Mouse (Mus musculus) embryonic facial prominence, embryonic 14.5 days (tissue): ENCODE data around the gene Ncor2. TPM values are rescaled to one million over a fixed set of nuclear protein-coding genes. Genes with fewer than 3 reads are reported as not detected.
A peak's percentile ranks its signal among the peaks of the same experiment; 100 is the strongest.
"Not testable (repeated sequence)": the region's sequence is repeated elsewhere in the genome, so short reads cannot be mapped to it uniquely, and the experiment has no call there.

Experiments
- ATAC-seq: fragments of 200-750 bp; cut with Nextera tagmentation; 2 replicates; pipeline ENCODE4 v1.8.0; 2017; ENCODE audit warnings: low read depth, moderate number of reproducible peaks, moderate TSS enrichment
- DNase-seq: peaks from one replicate; pipeline ENCODE4 v3.0.0-alpha.2; 2015; ENCODE audit warnings: low spot score
- H3K27ac ChIP-seq: fragments of 300-500 bp; sonication (generic); replicated peaks from 2 replicates; pipeline ENCODE4 v1.5.1; 2014; ENCODE audit warnings: low read depth, mild to moderate bottlenecking, low read length, moderate library complexity
- H3K27me3 ChIP-seq: fragments of 300-500 bp; sonication (generic); replicated peaks from 2 replicates; pipeline ENCODE4 v1.6.1; 2014; ENCODE audit warnings: low read length; ENCODE audit not compliant: control insufficient read depth, insufficient read depth
- H3K36me3 ChIP-seq: fragments of 300-500 bp; sonication (generic); 2 replicates; pipeline ENCODE4 v1.6.1; 2014; ENCODE audit warnings: low read length, mixed read lengths; ENCODE audit not compliant: control insufficient read depth, insufficient read depth
- H3K4me1 ChIP-seq: fragments of 300-500 bp; sonication (generic); 2 replicates; pipeline ENCODE4 v1.6.1; 2014; ENCODE audit warnings: antibody characterized with exemption, low read length; ENCODE audit not compliant: control insufficient read depth, insufficient read depth
- H3K4me2 ChIP-seq: fragments of 300-500 bp; sonication (generic); 2 replicates; pipeline ENCODE4 v1.6.1; 2014; ENCODE audit warnings: low read depth, mild to moderate bottlenecking, low read length, moderate library complexity, mixed read lengths
- H3K4me3 ChIP-seq: fragments of 300-500 bp; sonication (generic); 2 replicates; pipeline ENCODE4 v1.5.1; 2014; ENCODE audit warnings: low read depth, mild to moderate bottlenecking, low read length
- H3K9ac ChIP-seq: fragments of 300-500 bp; sonication (generic); 2 replicates; pipeline ENCODE4 v1.6.1; 2014; ENCODE audit warnings: low read depth, mild to moderate bottlenecking, low read length, moderate library complexity, mixed read lengths
- H3K9me3 ChIP-seq: fragments of 300-500 bp; sonication (generic); 2 replicates; pipeline ENCODE4 v1.6.1; 2016; ENCODE audit warnings: low read length; ENCODE audit not compliant: control insufficient read depth
- WGBS: fragments of 180-500 bp; shearing (Covaris S2); extraction: QIAGEN DNeasy Blood & Tissue Kit; methylation state at CpG from one replicate; pipeline ENCODE4 v1.1.7; 2014; 5-methylcytosine and 5-hydroxymethylcytosine counted together
- polyA plus RNA-seq: library from polyadenylated mRNA; unstranded; fragments of >200 nt; fragmentation: Nextera tagmentation; extraction: Ambion mirVana; gene quantifications from 2 replicates; pipeline ENCODE4 v1.2.1, GENCODE M21; 2014

Ncor2 gene
- polyA plus RNA-seq, 1 experiment from 2014 or later: 37.3 TPM

- Histone ChIP-seq H3K9me3 (no peaks in the 10 kb centered on the region), H3K27ac (no peak overlapping the region), H3K36me3 (no peaks in the 10 kb centered on the region), H3K9ac (no peak overlapping the region), H3K27me3 (no peaks in the 10 kb centered on the region), H3K4me2 (no peak overlapping the region), H3K4me3 (no peak overlapping the region), H3K4me1 (peaks cover 7% of the 10 kb centered on the region; the same call in 1 of the 2 replicates)
- no peak for ATAC-seq
- WGBS: 93% methylated on average over 6 of the region's 6 CpGs
- no peak for DNase-seq
Observed at GRCm38 (mm10) chr5:125199086-125199485, 20.1 kb upstream of the Ncor2 start.

- H3K9me3 ChIP-seq, H3K36me3 ChIP-seq, H3K9ac ChIP-seq, H3K27me3 ChIP-seq, H3K27ac ChIP-seq, H3K4me1 ChIP-seq, H3K4me3 ChIP-seq, DNase-seq, ATAC-seq, H3K4me2 ChIP-seq: not testable (repeated sequence)
- 46% methylated on average over 2 of the region's 2 CpGs for WGBS
Observed at GRCm38 (mm10) chr5:125197325-125197724, 18.3 kb upstream of the Ncor2 start.

GRCm38 (mm10) chr5:125196054-125196453, 17.0 kb upstream of the Ncor2 start:
- ATAC-seq: no peak

GRCm38 (mm10) chr5:125195142-125195541, 16.1 kb upstream of the Ncor2 start:
- Histone ChIP-seq H3K4me3 (no peak overlapping the region), H3K4me2 (no peak overlapping the region), H3K9ac (no peak overlapping the region), H3K27me3 (no peaks in the 10 kb centered on the region), H3K9me3 (no peaks in the 10 kb centered on the region), H3K36me3 (no peaks in the 10 kb centered on the region), H3K4me1 (no peaks in the 10 kb centered on the region), H3K27ac (no peak overlapping the region)
- DNase-seq (no peak), ATAC-seq (no peak)
- WGBS: 50% methylated on average over 3 of the region's 3 CpGs

More at GRCm38 (mm10) chr5:125196054-125196453, 17.0 kb upstream of the Ncor2 start:
- H3K27me3 ChIP-seq: no peaks in the 10 kb centered on the region
- no peak overlapping the region for H3K4me3 ChIP-seq
- H3K36me3 ChIP-seq: no peaks in the 10 kb centered on the region
- DNase-seq: peak; percentile 44
- no peak overlapping the region for H3K9ac ChIP-seq
- no peaks in the 10 kb centered on the region for H3K4me1 ChIP-seq
- no peaks in the 10 kb centered on the region for H3K9me3 ChIP-seq
- H3K4me2 ChIP-seq: no peak overlapping the region
- 54% methylated on average over 13 of the region's 13 CpGs for WGBS
- no peak overlapping the region for H3K27ac ChIP-seq

GRCm38 (mm10) chr5:125193478-125194439, 14.7 kb upstream of the Ncor2 start:
- Histone ChIP-seq H3K4me1 (no peaks in the 10 kb centered on the region), H3K4me2 (no peak overlapping the region), H3K36me3 (no peaks in the 10 kb centered on the region), H3K9ac (no peak overlapping the region), H3K9me3 (no peaks in the 10 kb centered on the region), H3K4me3 (no peak overlapping the region), H3K27ac (no peak overlapping the region; the same call in 1 of the 2 replicates), H3K27me3 (no peaks in the 10 kb centered on the region)
- 62% methylated on average over 25 of the region's 25 CpGs for WGBS
- ATAC-seq (no peak; the same call in 1 of the 2 replicates), DNase-seq (peak; percentile 53)

- Histone ChIP-seq H3K27ac (no peak overlapping the region), H3K4me1 (no peaks in the 10 kb centered on the region), H3K27me3 (no peaks in the 10 kb centered on the region), H3K9ac (no peak overlapping the region), H3K4me2 (no peak overlapping the region), H3K4me3 (no peak overlapping the region), H3K36me3 (no peaks in the 10 kb centered on the region), H3K9me3 (no peaks in the 10 kb centered on the region)
- DNase-seq: no peak
- WGBS: 35% methylated on average over 7 of the region's 9 CpGs
- no peak for ATAC-seq
Observed at GRCm38 (mm10) chr5:125191608-125192007, 12.6 kb upstream of the Ncor2 start.

- H3K9ac ChIP-seq: no peak overlapping the region
- no peak for ATAC-seq
- DNase-seq: no peak
- H3K9me3 ChIP-seq: no peaks in the 10 kb centered on the region
- 78% methylated on average over 7 of the region's 7 CpGs for WGBS
- no peak overlapping the region for H3K4me2 ChIP-seq
- no peaks in the 10 kb centered on the region for H3K27me3 ChIP-seq
- no peak overlapping the region for H3K27ac ChIP-seq
- no peaks in the 10 kb centered on the region for H3K36me3 ChIP-seq
- H3K4me3 ChIP-seq: no peak overlapping the region
- peaks cover 1% of the 10 kb centered on the region for H3K4me1 ChIP-seq
Observed at GRCm38 (mm10) chr5:125190105-125190813, 11.2 kb upstream of the Ncor2 start.

GRCm38 (mm10) chr5:125189625-125190024, 10.6 kb upstream of the Ncor2 start:
- H3K9ac ChIP-seq: no peak overlapping the region
- H3K4me2 ChIP-seq: no peak overlapping the region
- no peak overlapping the region for H3K4me3 ChIP-seq
- no peak overlapping the region for H3K27ac ChIP-seq
- peaks cover 6% of the 10 kb centered on the region for H3K4me1 ChIP-seq
- ATAC-seq (peak; percentile 41), DNase-seq (peak; percentile 75)
- H3K27me3 ChIP-seq: no peaks in the 10 kb centered on the region
- H3K36me3 ChIP-seq: no peaks in the 10 kb centered on the region
- H3K9me3 ChIP-seq: no peaks in the 10 kb centered on the region
- WGBS: 50% methylated on average over 10 of the region's 11 CpGs
